ENCODE assay signal across 9 mouse cellular contexts in the genomic region with DNA sequence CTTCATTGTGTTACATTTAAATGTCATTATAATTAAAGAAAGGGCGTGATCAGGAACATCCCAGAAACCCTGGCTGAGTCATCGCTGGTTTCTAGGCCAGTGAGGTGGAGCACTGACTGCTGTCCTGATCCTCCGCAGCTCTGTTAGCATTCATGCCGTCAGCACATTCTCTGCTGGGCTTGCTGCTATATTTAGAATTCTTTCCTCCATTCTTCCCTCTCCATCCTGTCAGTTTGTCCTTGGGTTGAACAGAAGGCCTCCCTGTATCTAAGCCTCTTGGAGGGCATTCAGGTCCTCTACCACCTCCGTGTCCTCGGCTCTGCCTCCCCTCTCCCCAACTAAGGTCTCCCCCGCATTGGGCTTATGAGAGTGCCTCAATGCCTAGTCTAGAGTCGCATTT. TPM values are rescaled to one million over a fixed set of nuclear protein-coding genes. Genes with fewer than 3 reads are reported as not detected.
DNase-seq lines count a peak whose midpoint lies in the region; ATAC-seq lines count a peak whose summit lies in the region.
"Had no signal": no experiment of that assay in that cellular context is flagged by ENCODE, and none has a peak within 500 bp of the region (broad histone marks: within the 10 kb centered on the region; RNA-seq: fewer than 3 reads in every experiment).

No protein-coding gene starts in this region.

- DNase-seq in kidney, adult 18-20 months: peak; percentile 15
- DNase-seq in urinary bladder, postnatal 14 days (ENCODE audit: low spot score): peak; percentile 67
- no peak for DNase-seq in urinary bladder, postnatal 36 days (ENCODE audit: low spot score in 2 of 2)
- peak; percentile 39 to 53 for DNase-seq in heart, postnatal 36 days
- no peak for DNase-seq in B cell, adult 2 months
- DNase-seq in urinary bladder, postnatal 25 days (ENCODE audit: low spot score): no peak
- DNase-seq in lung, postnatal 36 days: no peak
- DNase-seq: thymus, postnatal 4 days had no signal

- H3K4me3 ChIP-seq in kidney, embryonic 16.5 days (ENCODE audit: low read length): no peak overlapping the region

- no peak overlapping the region for H3K27ac ChIP-seq in kidney, embryonic 16.5 days (ENCODE audit: low read length)

- intact Hi-C loops in heart, postnatal 36 days (cut with DNase I): no loop called here

- no peak overlapping the region for H3K4me2 ChIP-seq in kidney, embryonic 16.5 days (replicated peaks; ENCODE audit: low read depth, low read length)

- no peaks in the 10 kb centered on the region for H3K9me3 ChIP-seq in kidney, embryonic 16.5 days (ENCODE audit: low read length)

- no peaks in the 10 kb centered on the region for H3K4me1 ChIP-seq in kidney, embryonic 16.5 days (ENCODE audit: insufficient read depth, low read length)

- no peaks in the 10 kb centered on the region for H3K36me3 ChIP-seq in kidney, embryonic 16.5 days (ENCODE audit: insufficient read depth, low read length)

- no peak overlapping the region for H3K9ac ChIP-seq in kidney, embryonic 16.5 days (replicated peaks; ENCODE audit: low read length)

- no peaks in the 10 kb centered on the region for H3K27me3 ChIP-seq in kidney, embryonic 16.5 days (ENCODE audit: insufficient read depth, low read length)

- 65% methylated on average over 8 of the region's 8 CpGs for WGBS in kidney, embryonic 16.5 days

- ATAC-seq in kidney, embryonic 16.5 days (ENCODE audit: low FRiP score, low TSS enrichment): no peak

RNA-seq across cellular contexts. Expression of gene Aunip, which starts 6.2 kb away (rescaled TPM):
- polyA plus RNA-seq in kidney, embryonic 16.5 days (2015; fragmentation: Nextera tagmentation; extraction: Ambion mirVana): 15.1 and 16.3 TPM in 2 replicates
- total RNA-seq in heart, postnatal 36 days (2021): under 1 TPM in 1 of 2 experiments, not detected in 1; 0.22 TPM

RNA-seq across cellular contexts. Expression of gene Mtfr1l, which starts 18.2 kb away (rescaled TPM):
- polyA plus RNA-seq in kidney, embryonic 16.5 days (2015; fragmentation: Nextera tagmentation; extraction: Ambion mirVana): 126 and 127 TPM in 2 replicates
- 100 to 1,000 TPM; 178 to 188 TPM for total RNA-seq in heart, postnatal 36 days (2021)

RNA-seq across cellular contexts. Expression of gene Paqr7, which starts 20.5 kb away (rescaled TPM):
- 3.3 and 4.4 TPM in 2 replicates for polyA plus RNA-seq in kidney, embryonic 16.5 days (2015; fragmentation: Nextera tagmentation; extraction: Ambion mirVana)
- 10 to 100 TPM; 19.0 to 24.0 TPM for total RNA-seq in heart, postnatal 36 days (2021)

RNA-seq across cellular contexts. Expression of gene Selenon, which starts 35.0 kb away (rescaled TPM):
- 9.5 and 9.7 TPM in 2 replicates for polyA plus RNA-seq in kidney, embryonic 16.5 days (2015; fragmentation: Nextera tagmentation; extraction: Ambion mirVana)
- total RNA-seq in heart, postnatal 36 days (2021): 10 to 100 TPM; 19.8 to 21.1 TPM

RNA-seq across cellular contexts. Expression of gene Stmn1, which starts 48.9 kb away (rescaled TPM):
- polyA plus RNA-seq in kidney, embryonic 16.5 days (2015; fragmentation: Nextera tagmentation; extraction: Ambion mirVana): 1,595 and 1,651 TPM in 2 replicates
- 10 to 100 TPM; 28.4 to 28.9 TPM for total RNA-seq in heart, postnatal 36 days (2021)

Comparison
In these comparisons a context has a peak if more than half of its experiments do, and no peak if none do; other contexts are left out.
1. DNase-seq: peak in kidney, adult 18-20 months (single experiment), urinary bladder, postnatal 14 days (single experiment) and heart, postnatal 36 days (2 of 2); none in urinary bladder, postnatal 36 days (0 of 2), B cell, adult 2 months (0 of 2), urinary bladder, postnatal 25 days (single experiment) and lung, postnatal 36 days (single experiment).